Mouse (Mus musculus) neural tube, embryonic 14.5 days (tissue): ENCODE measurements at regions not wholly inside any gene's neighbourhood (a gene's known extent, or its start where the extent isn't known, plus 50 kb on each side); places are given as distances from the start of the nearest gene placed in this dataset.

Experiments used
- ATAC-seq: fragments of 200-750 bp; cut with Nextera tagmentation; 2 replicates; pipeline ENCODE4 v1.8.0; 2017; ENCODE audit warnings: low read depth, mild to moderate bottlenecking, moderate TSS enrichment, moderate library complexity
- H3K27ac ChIP-seq: fragments of 300-500 bp; sonication (generic); 2 replicates; pipeline ENCODE4 v1.5.1; 2014; ENCODE audit warnings: low read depth, mild to moderate bottlenecking, control low read depth, low read length, moderate library complexity, mixed read lengths
- H3K27me3 ChIP-seq: fragments of 300-500 bp; sonication (generic); 2 replicates; pipeline ENCODE4 v1.6.1; 2014; ENCODE audit warnings: low read length; ENCODE audit not compliant: control insufficient read depth, insufficient read depth
- H3K36me3 ChIP-seq: fragments of 300-500 bp; sonication (generic); 2 replicates; pipeline ENCODE4 v1.6.1; 2014; ENCODE audit warnings: low read length, mixed read lengths; ENCODE audit not compliant: control insufficient read depth, insufficient read depth
- H3K4me1 ChIP-seq: fragments of 300-500 bp; sonication (generic); 2 replicates; pipeline ENCODE4 v1.6.1; 2014; ENCODE audit warnings: low read length; ENCODE audit not compliant: control insufficient read depth, insufficient read depth
- H3K4me2 ChIP-seq: fragments of 300-500 bp; sonication (generic); 2 replicates; pipeline ENCODE4 v1.6.1; 2014; ENCODE audit warnings: mild to moderate bottlenecking, low read depth, low read length, control low read depth
- H3K4me3 ChIP-seq: fragments of 300-500 bp; sonication (generic); 2 replicates; pipeline ENCODE4 v1.5.1; 2014; ENCODE audit warnings: low read depth, low read length, control low read depth, mixed read lengths
- H3K9ac ChIP-seq: fragments of 300-500 bp; sonication (generic); replicated peaks from 2 replicates; pipeline ENCODE4 v1.6.1; 2014; ENCODE audit warnings: low read depth, mild to moderate bottlenecking, control low read depth, low read length, mixed read lengths
- H3K9me3 ChIP-seq: fragments of 300-500 bp; sonication (generic); 2 replicates; pipeline ENCODE4 v1.6.1; 2016; ENCODE audit warnings: low read length; ENCODE audit not compliant: control insufficient read depth
- WGBS: fragments of 180-500 bp; shearing (Covaris S2); extraction: QIAGEN DNeasy Blood & Tissue Kit; methylation state at CpG from one replicate; pipeline ENCODE4 v1.1.7; 2014; 5-methylcytosine and 5-hydroxymethylcytosine counted together

- H3K4me1 ChIP-seq, result no peaks in the 10 kb centered on the region
- H3K4me2 ChIP-seq, result no peak overlapping the region
- H3K27me3 ChIP-seq, result no peaks in the 10 kb centered on the region
- no peak for ATAC-seq
- H3K9ac ChIP-seq, result no peak overlapping the region
- no peaks in the 10 kb centered on the region for H3K9me3 ChIP-seq
- whole genome bisulfite sequencing, result 44% methylated on average over 6 of the region's 6 CpGs
- H3K27ac ChIP-seq, result no peak overlapping the region
- no peak overlapping the region for H3K4me3 ChIP-seq
- no peaks in the 10 kb centered on the region for H3K36me3 ChIP-seq
Observed at GRCm38 (mm10) chr1:191486766-191487165, 83.7 kb upstream of the Ppp2r5a start.

- Histone ChIP-seq H3K9ac (no peak overlapping the region), H3K4me1 (no peaks in the 10 kb centered on the region), H3K27ac (no peak overlapping the region), H3K9me3 (no peaks in the 10 kb centered on the region), H3K4me3 (no peak overlapping the region), H3K4me2 (no peak overlapping the region), H3K27me3 (no peaks in the 10 kb centered on the region), H3K36me3 (no peaks in the 10 kb centered on the region)
- 86% methylated on average over 8 of the region's 8 CpGs for WGBS
- ATAC-seq, result no peak
Observed at GRCm38 (mm10) chr1:191484726-191485425, 81.8 kb upstream of the Ppp2r5a start.

DNA sequence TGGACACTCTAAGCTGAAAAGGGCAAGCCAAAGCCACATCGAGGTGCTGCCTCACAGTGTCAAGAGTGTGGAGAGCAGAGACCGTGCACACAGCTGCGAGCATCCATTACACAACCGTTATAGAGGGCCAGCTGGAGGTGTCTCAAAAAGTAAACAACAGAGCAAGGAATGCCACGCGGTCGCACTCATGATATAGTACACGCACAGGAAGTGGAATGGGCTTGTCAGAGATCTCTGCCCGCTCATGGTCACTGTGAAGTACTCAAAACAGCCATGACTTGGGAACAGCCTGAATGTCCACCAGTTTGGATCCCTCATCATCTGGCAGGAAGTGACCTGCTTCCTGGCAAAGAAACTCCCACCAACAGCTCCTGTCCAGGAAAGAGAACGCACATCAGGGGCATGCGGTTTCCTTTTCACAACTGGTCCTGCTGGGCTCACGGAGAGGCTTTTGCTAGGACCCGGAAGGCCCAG lies 76.9 kb upstream of the Ppp2r5a start:
- no peak for ATAC-seq
- Histone ChIP-seq H3K9me3 (no peaks in the 10 kb centered on the region), H3K4me2 (no peak overlapping the region), H3K27me3 (no peaks in the 10 kb centered on the region), H3K4me1 (no peaks in the 10 kb centered on the region), H3K27ac (no peak overlapping the region), H3K36me3 (no peaks in the 10 kb centered on the region), H3K9ac (no peak overlapping the region), H3K4me3 (no peak overlapping the region)
- WGBS, result 78% methylated on average over 13 of the region's 13 CpGs

DNA sequence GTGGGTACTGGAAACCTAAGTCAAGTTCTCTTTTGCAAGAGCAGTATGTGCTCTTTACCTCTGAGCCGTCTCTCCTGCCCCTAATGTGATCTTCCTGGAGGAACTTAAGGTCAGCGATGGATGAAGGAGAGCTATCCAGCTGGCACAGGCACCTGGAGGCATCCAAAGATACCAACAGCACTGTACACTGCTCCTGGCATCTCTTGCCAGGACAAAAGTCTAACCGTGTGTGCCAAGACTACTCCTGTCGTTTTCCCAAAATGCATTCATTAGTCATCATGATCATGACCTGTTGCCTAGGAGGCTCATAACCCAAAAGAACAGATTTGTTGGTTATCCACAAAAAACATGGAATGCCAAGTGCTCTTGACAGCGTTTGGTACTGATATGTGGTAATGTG lies 69.5 kb upstream of the Ppp2r5a start:
- no peak overlapping the region for H3K27ac ChIP-seq
- H3K27me3 ChIP-seq, result no peaks in the 10 kb centered on the region
- no peak for ATAC-seq
- no peaks in the 10 kb centered on the region for H3K4me1 ChIP-seq
- no peak overlapping the region for H3K9ac ChIP-seq
- H3K4me3 ChIP-seq, result no peak overlapping the region
- no peak overlapping the region for H3K4me2 ChIP-seq
- WGBS, result 92% methylated on average over 5 of the region's 5 CpGs
- no peaks in the 10 kb centered on the region for H3K36me3 ChIP-seq
- H3K9me3 ChIP-seq, result no peaks in the 10 kb centered on the region

GRCm38 (mm10) chr1:191471489-191471888 lies 68.4 kb upstream of the Ppp2r5a start:
- no peaks in the 10 kb centered on the region for H3K36me3 ChIP-seq
- no peaks in the 10 kb centered on the region for H3K27me3 ChIP-seq
- H3K27ac ChIP-seq, result no peak overlapping the region
- no peak overlapping the region for H3K4me3 ChIP-seq
- H3K4me1 ChIP-seq, result no peaks in the 10 kb centered on the region
- no peak overlapping the region for H3K4me2 ChIP-seq
- ATAC-seq, result no peak
- 62% methylated on average over 2 of the region's 2 CpGs for WGBS
- no peaks in the 10 kb centered on the region for H3K9me3 ChIP-seq
- no peak overlapping the region for H3K9ac ChIP-seq

GRCm38 (mm10) chr1:191470190-191470985 lies 67.3 kb upstream of the Ppp2r5a start:
- WGBS, result 30% methylated on average over 13 of the region's 13 CpGs
- H3K27me3 ChIP-seq, result no peaks in the 10 kb centered on the region
- peak; percentile 60 for ATAC-seq
- no peak overlapping the region for H3K9ac ChIP-seq
- no peak overlapping the region for H3K4me3 ChIP-seq
- H3K36me3 ChIP-seq, result no peaks in the 10 kb centered on the region
- no peaks in the 10 kb centered on the region for H3K4me1 ChIP-seq
- H3K27ac ChIP-seq, result peak overlapping the region; percentile 60
- H3K9me3 ChIP-seq, result no peaks in the 10 kb centered on the region
- H3K4me2 ChIP-seq, result no peak overlapping the region; the same call in 1 of the 2 replicates

DNA sequence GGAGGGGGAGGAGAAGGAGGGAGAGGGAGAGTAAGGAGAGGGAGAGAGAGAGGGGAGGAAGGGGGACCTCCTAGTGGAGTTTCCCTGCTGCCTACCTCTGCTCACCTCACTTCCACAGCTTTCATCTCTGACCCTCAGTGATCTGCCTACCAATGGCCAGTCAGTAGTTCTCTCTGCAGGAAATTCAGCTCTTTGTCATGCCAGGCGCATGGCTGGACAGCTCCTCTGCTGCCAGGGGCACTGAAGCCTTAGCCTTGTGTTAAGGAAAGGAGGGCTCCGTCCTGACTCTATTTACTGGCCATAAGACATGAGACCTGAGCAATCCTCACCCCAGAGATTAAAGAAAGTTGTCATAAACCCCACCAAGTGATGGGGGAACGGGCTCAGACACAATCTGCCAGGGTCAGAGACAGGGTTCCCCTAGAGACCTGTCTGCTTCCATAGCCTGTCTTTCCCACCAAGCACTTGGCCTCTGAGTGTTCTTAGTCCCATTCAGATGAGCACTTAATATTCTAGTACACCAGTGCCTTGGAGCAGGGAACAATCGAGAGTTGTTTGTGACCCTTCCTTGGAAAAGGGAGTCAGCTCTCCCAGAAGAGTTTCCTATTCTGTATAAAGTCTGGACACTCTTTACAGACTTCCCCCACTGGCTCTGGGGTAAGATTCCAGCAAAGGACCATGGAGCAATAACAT lies 65.9 kb upstream of the Ppp2r5a start:
- H3K27ac ChIP-seq, result no peak overlapping the region
- no peak overlapping the region for H3K9ac ChIP-seq
- no peak for ATAC-seq
- 42% methylated on average over 4 of the region's 4 CpGs for WGBS
- no peaks in the 10 kb centered on the region for H3K36me3 ChIP-seq
- no peaks in the 10 kb centered on the region for H3K9me3 ChIP-seq
- no peak overlapping the region for H3K4me2 ChIP-seq
- no peaks in the 10 kb centered on the region for H3K4me1 ChIP-seq
- H3K27me3 ChIP-seq, result no peaks in the 10 kb centered on the region
- H3K4me3 ChIP-seq, result no peak overlapping the region

GRCm38 (mm10) chr1:191466261-191466660 lies 63.2 kb upstream of the Ppp2r5a start:
- Histone ChIP-seq H3K4me2 (no peak overlapping the region), H3K27ac (no peak overlapping the region), H3K4me1 (no peaks in the 10 kb centered on the region), H3K9me3 (no peaks in the 10 kb centered on the region), H3K27me3 (no peaks in the 10 kb centered on the region), H3K4me3 (no peak overlapping the region), H3K9ac (no peak overlapping the region), H3K36me3 (no peaks in the 10 kb centered on the region)
- WGBS, result 82% methylated on average over 3 of the region's 3 CpGs
- no peak for ATAC-seq

DNA sequence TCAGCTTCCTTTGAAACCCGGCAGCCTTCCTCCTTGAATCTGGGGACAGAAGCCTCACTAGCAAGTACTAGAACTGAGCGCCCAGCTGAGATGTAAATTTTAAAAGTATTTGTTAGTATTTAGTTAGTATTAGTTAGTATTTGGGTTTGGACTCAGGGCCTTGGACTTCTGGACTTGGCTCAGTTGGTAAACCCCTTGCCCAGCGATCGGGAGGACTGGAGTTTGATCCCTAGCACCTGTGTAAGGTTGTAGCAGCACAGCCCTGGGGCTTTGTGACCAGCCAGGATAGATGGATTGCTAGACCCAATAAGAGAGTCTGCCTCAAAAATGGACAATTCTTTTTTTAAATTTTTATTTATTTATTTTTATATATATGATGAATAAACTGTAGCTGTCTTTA lies 62.7 kb upstream of the Ppp2r5a start:
- H3K36me3 ChIP-seq, result no peaks in the 10 kb centered on the region
- no peak overlapping the region for H3K4me3 ChIP-seq
- no peaks in the 10 kb centered on the region for H3K27me3 ChIP-seq
- H3K4me2 ChIP-seq, result no peak overlapping the region
- H3K4me1 ChIP-seq, result no peaks in the 10 kb centered on the region
- H3K27ac ChIP-seq, result no peak overlapping the region
- 90% methylated on average over 4 of the region's 4 CpGs for WGBS
- no peak for ATAC-seq
- H3K9ac ChIP-seq, result no peak overlapping the region
- no peaks in the 10 kb centered on the region for H3K9me3 ChIP-seq
